14 mouse cellular contexts compared by ENCODE assay signal in the genomic region with DNA sequence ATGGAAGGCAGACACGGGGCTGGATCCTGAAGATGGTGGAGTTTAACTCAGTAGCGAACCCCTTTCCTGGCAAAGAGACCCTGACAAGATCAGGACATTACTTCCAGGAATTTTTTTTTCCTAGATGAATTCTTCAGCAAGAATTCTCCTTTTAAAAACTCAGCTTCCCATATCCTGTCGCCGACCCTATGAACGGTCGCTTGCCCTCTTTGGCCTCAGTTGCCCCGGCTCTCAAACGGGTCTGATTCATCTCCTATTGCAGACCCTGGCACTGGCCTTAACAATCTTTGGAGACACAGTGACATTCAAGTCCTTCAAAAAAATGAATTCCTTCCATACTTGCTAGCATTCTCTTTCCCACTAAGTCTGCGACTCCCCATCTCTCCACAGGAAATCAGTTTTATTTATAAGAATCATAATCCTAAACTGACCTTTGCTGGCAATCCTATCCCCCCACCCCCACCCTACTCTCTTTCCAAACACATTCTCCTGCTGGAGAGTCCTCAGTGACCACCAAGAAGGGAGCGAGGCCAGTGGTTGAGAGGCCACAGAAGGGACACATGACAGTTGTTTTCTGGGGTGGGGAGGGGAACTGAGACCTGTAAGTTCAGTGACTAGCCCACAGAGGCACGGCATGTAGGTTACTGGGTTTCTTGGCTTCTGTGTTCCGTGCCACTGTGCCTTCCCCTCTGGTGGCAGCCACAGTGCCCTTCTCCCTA. TPM values are rescaled to one million over a fixed set of nuclear protein-coding genes. Genes with fewer than 3 reads are reported as not detected.
DNase-seq lines count a peak whose midpoint lies in the region; ATAC-seq lines count a peak whose summit lies in the region.
"Had no signal": no experiment of that assay in that cellular context is flagged by ENCODE, and none has a peak within 500 bp of the region (broad histone marks: within the 10 kb centered on the region; RNA-seq: fewer than 3 reads in every experiment).

No protein-coding gene starts in this region.

- no peak for ATAC-seq in liver, embryonic 12.5 days
- no peak for ATAC-seq in hindbrain, embryonic 16.5 days
- ATAC-seq: CD4-positive, CD25-positive, alpha-beta regulatory T cell, adult 4 months; forebrain, embryonic 16.5 days had no signal

- no peak overlapping the region for H3K4me3 ChIP-seq in liver, embryonic 12.5 days
- H3K4me3 ChIP-seq in hindbrain, embryonic 16.5 days (ENCODE audit: low read length): no peak overlapping the region
- H3K4me3 ChIP-seq: heart, embryonic 13.5 days; liver, embryonic 13.5 days had no signal

- peak; percentile 92 for DNase-seq in heart, adult 11 months
- DNase-seq in heart, adult 8-10 months (ENCODE audit: low spot score): no peak
- no peak for DNase-seq in liver
- peak; percentile 53 for DNase-seq in lung, postnatal 10 days
- DNase-seq in adrenal gland, postnatal 25 days: no peak
- DNase-seq in right cerebral cortex, postnatal 10 days (ENCODE audit: low spot score in 2 of 2): no peak
- DNase-seq: liver, embryonic 13.5 days; right cerebral cortex, postnatal 25 days; thymus, adult 18-20 months had no signal

- H3K4me2 ChIP-seq in liver, embryonic 12.5 days: no peak overlapping the region
- H3K4me2 ChIP-seq in hindbrain, embryonic 16.5 days (ENCODE audit: low read length): no peak overlapping the region
- H3K4me2 ChIP-seq: heart, embryonic 13.5 days; liver, embryonic 13.5 days had no signal

- H3K9me3 ChIP-seq in liver, embryonic 12.5 days (replicated peaks): no peaks in the 10 kb centered on the region
- H3K9me3 ChIP-seq in hindbrain, embryonic 16.5 days (ENCODE audit: control insufficient read depth, low read length): no peaks in the 10 kb centered on the region
- H3K9me3 ChIP-seq: heart, embryonic 13.5 days; liver, embryonic 13.5 days had no signal

- H3K4me1 ChIP-seq in liver, embryonic 12.5 days: peaks cover 6% of the 10 kb centered on the region; the same call in 1 of the 2 replicates
- H3K4me1 ChIP-seq in hindbrain, embryonic 16.5 days (ENCODE audit: control insufficient read depth, insufficient read depth, low read depth, low read length): peaks cover 13% of the 10 kb centered on the region

- no peaks in the 10 kb centered on the region for H3K36me3 ChIP-seq in liver, embryonic 12.5 days
- no peaks in the 10 kb centered on the region for H3K36me3 ChIP-seq in hindbrain, embryonic 16.5 days (ENCODE audit: control insufficient read depth, insufficient read depth, low read length)
- H3K36me3 ChIP-seq: heart, embryonic 13.5 days; liver, embryonic 13.5 days had no signal

- H3K27me3 ChIP-seq in liver, embryonic 12.5 days (replicated peaks): peaks cover 40% of the 10 kb centered on the region
- peaks cover 3% of the 10 kb centered on the region; the same call in 1 of the 2 replicates for H3K27me3 ChIP-seq in hindbrain, embryonic 16.5 days (replicated peaks; ENCODE audit: control insufficient read depth, insufficient read depth, low read length)

- 61% methylated on average over 12 of the region's 12 CpGs for WGBS in liver, embryonic 12.5 days (ENCODE audit: insufficient replicate concordance)
- WGBS in hindbrain, embryonic 16.5 days: 71% methylated on average over 12 of the region's 12 CpGs

- 0 out of 2 replicates have a peak overlapping the region, but pooled peaks have one; percentile 20 for H3K27ac ChIP-seq in liver, embryonic 12.5 days
- H3K27ac ChIP-seq in hindbrain, embryonic 16.5 days (ENCODE audit: low read depth, low read length): peak overlapping the region; percentile 51
- H3K27ac ChIP-seq: heart, embryonic 13.5 days; liver, embryonic 13.5 days had no signal

- no peak overlapping the region for H3K9ac ChIP-seq in liver, embryonic 12.5 days
- no peak overlapping the region for H3K9ac ChIP-seq in hindbrain, embryonic 16.5 days (ENCODE audit: low read depth, low read length)
- H3K9ac ChIP-seq: heart, embryonic 13.5 days; liver, embryonic 13.5 days had no signal

RNA-seq across cellular contexts. Expression of a gene that starts 5.1 kb away (rescaled TPM):
- total RNA-seq in heart, adult 8-10 months (2022): 1 to 10 TPM; 2.8 to 4.4 (median 3.5) TPM
- 1.2 and 1.3 TPM in 2 replicates for polyA plus RNA-seq in liver, embryonic 12.5 days (2016; fragmentation: Nextera tagmentation; extraction: Ambion mirVana)
- polyA plus RNA-seq in hindbrain, embryonic 16.5 days (2015; fragmentation: Nextera tagmentation; extraction: Ambion mirVana): 13.9 and 16.4 TPM in 2 replicates
- 11.4 and 14.3 TPM in 2 replicates for total RNA-seq in adrenal gland, postnatal 25 days (2021)
- polyA plus RNA-seq: CD4-positive, CD25-positive, alpha-beta regulatory T cell, adult 4 months had no signal

Comparison
In these comparisons a context has a peak if more than half of its experiments do, and no peak if none do; other contexts are left out.
1. DNase-seq: peak in heart, adult 11 months (single experiment) and lung, postnatal 10 days (single experiment); none in heart, adult 8-10 months (single experiment), liver (single experiment), adrenal gland, postnatal 25 days (single experiment) and right cerebral cortex, postnatal 10 days (0 of 2).